Mouse (Mus musculus): ENCODE measurements at regions not wholly inside any gene's neighbourhood (a gene's known extent, or its start where the extent isn't known, plus 50 kb on each side); places are given as distances from the start of the nearest gene placed in this dataset.

GRCm38 (mm10) chr9:76734387-76734786 is 167.5 kb upstream of the Fam83b start:
- no peak overlapping the region for H3K27ac ChIP-seq
- H3K27me3 ChIP-seq (ENCODE audit: control insufficient read depth, insufficient read depth, low read length): no peaks in the 10 kb centered on the region
- H3K4me3 ChIP-seq: no peak overlapping the region
- DNase-seq: no peak
- no peaks in the 10 kb centered on the region for H3K4me1 ChIP-seq (ENCODE audit: control insufficient read depth, insufficient read depth, low read length)
- intact Hi-C loops (cut with DNase I): no loop called here
- no peaks in the 10 kb centered on the region for H3K36me3 ChIP-seq (ENCODE audit: control insufficient read depth, insufficient read depth, low read length)
- TF ChIP-seq EP300 (IDR thresholded peaks at IDR 0.05; ENCODE audit: insufficient read depth, low read depth, low read length): no peak
- no peak for TF ChIP-seq POLR2A (IDR thresholded peaks at IDR 0.05; ENCODE audit: insufficient read depth, low read depth, low read length)
- TF ChIP-seq CTCF (IDR thresholded peaks at IDR 0.05): no peak
- no peak overlapping the region for H3K9ac ChIP-seq (ENCODE audit: low read depth, low read length)
- 50% methylated on average over 1 of the region's 1 CpGs for WGBS
- H3K79me2 ChIP-seq (replicated peaks; ENCODE audit: control insufficient read depth, insufficient read depth, low read length): no peaks in the 10 kb centered on the region

- DNase-seq: no peak
- no peak overlapping the region for H3K4me3 ChIP-seq
- no peaks in the 10 kb centered on the region for H3K4me1 ChIP-seq (ENCODE audit: control insufficient read depth, insufficient read depth, low read length)
- no peak overlapping the region for H3K27ac ChIP-seq
- H3K79me2 ChIP-seq (replicated peaks; ENCODE audit: control insufficient read depth, insufficient read depth, low read length): no peaks in the 10 kb centered on the region
- TF ChIP-seq CTCF (IDR thresholded peaks at IDR 0.05): no peak
- no peak for TF ChIP-seq EP300 (IDR thresholded peaks at IDR 0.05; ENCODE audit: insufficient read depth, low read depth, low read length)
- no peak for TF ChIP-seq POLR2A (IDR thresholded peaks at IDR 0.05; ENCODE audit: insufficient read depth, low read depth, low read length)
- no peaks in the 10 kb centered on the region for H3K36me3 ChIP-seq (ENCODE audit: control insufficient read depth, insufficient read depth, low read length)
- intact Hi-C loops (cut with DNase I): no loop called here
- no peaks in the 10 kb centered on the region for H3K27me3 ChIP-seq (ENCODE audit: control insufficient read depth, insufficient read depth, low read length)
- H3K9ac ChIP-seq (ENCODE audit: low read depth, low read length): no peak overlapping the region
These were observed 166.9 kb upstream of the Fam83b start for GRCm38 (mm10) chr9:76733812-76734211.

- Histone ChIP-seq H3K79me2 (replicated peaks; ENCODE audit: control insufficient read depth, insufficient read depth, low read length) (no peaks in the 10 kb centered on the region), H3K27me3 (ENCODE audit: control insufficient read depth, insufficient read depth, low read length) (no peaks in the 10 kb centered on the region), H3K27ac (no peak overlapping the region), H3K4me1 (ENCODE audit: control insufficient read depth, insufficient read depth, low read length) (no peaks in the 10 kb centered on the region), H3K9ac (ENCODE audit: low read depth, low read length) (no peak overlapping the region), H3K36me3 (ENCODE audit: control insufficient read depth, insufficient read depth, low read length) (no peaks in the 10 kb centered on the region), H3K4me3 (no peak overlapping the region)
- intact Hi-C loops (cut with DNase I): no loop called here
- TF ChIP-seq CTCF (IDR thresholded peaks at IDR 0.05): no peak
- no peak for TF ChIP-seq EP300 (IDR thresholded peaks at IDR 0.05; ENCODE audit: insufficient read depth, low read depth, low read length)
- TF ChIP-seq POLR2A (IDR thresholded peaks at IDR 0.05; ENCODE audit: insufficient read depth, low read depth, low read length): no peak
- DNase-seq: no peak
- WGBS: 75% methylated on average over 3 of the region's 3 CpGs
These were observed 156.0 kb upstream of the Fam83b start for GRCm38 (mm10) chr9:76722881-76723280.

GRCm38 (mm10) chr9:76715852-76716251 is 148.9 kb upstream of the Fam83b start:
- intact Hi-C loops (cut with DNase I): no loop called here
- TF ChIP-seq CTCF (IDR thresholded peaks at IDR 0.05) (no peak), EP300 (IDR thresholded peaks at IDR 0.05; ENCODE audit: insufficient read depth, low read depth, low read length) (no peak), POLR2A (IDR thresholded peaks at IDR 0.05; ENCODE audit: insufficient read depth, low read depth, low read length) (no peak)
- Histone ChIP-seq H3K27me3 (ENCODE audit: control insufficient read depth, insufficient read depth, low read length) (no peaks in the 10 kb centered on the region), H3K36me3 (ENCODE audit: control insufficient read depth, insufficient read depth, low read length) (no peaks in the 10 kb centered on the region), H3K9ac (ENCODE audit: low read depth, low read length) (no peak overlapping the region), H3K4me3 (no peak overlapping the region), H3K4me1 (ENCODE audit: control insufficient read depth, insufficient read depth, low read length) (no peaks in the 10 kb centered on the region), H3K79me2 (replicated peaks; ENCODE audit: control insufficient read depth, insufficient read depth, low read length) (no peaks in the 10 kb centered on the region), H3K27ac (no peak overlapping the region)
- no peak for DNase-seq
- 53% methylated on average over 1 of the region's 1 CpGs for WGBS

GRCm38 (mm10) chr9:76706451-76706850 is 139.5 kb upstream of the Fam83b start:
- H3K27me3 ChIP-seq (ENCODE audit: control insufficient read depth, insufficient read depth, low read length): no peaks in the 10 kb centered on the region
- no peak for TF ChIP-seq CTCF (IDR thresholded peaks at IDR 0.05)
- TF ChIP-seq POLR2A (IDR thresholded peaks at IDR 0.05; ENCODE audit: insufficient read depth, low read depth, low read length): no peak
- no peak for TF ChIP-seq EP300 (IDR thresholded peaks at IDR 0.05; ENCODE audit: insufficient read depth, low read depth, low read length)
- WGBS: 54% methylated on average over 1 of the region's 1 CpGs
- intact Hi-C loops (cut with DNase I): no loop called here
- no peak for DNase-seq
- H3K9ac ChIP-seq (ENCODE audit: low read depth, low read length): no peak overlapping the region
- no peak overlapping the region for H3K4me3 ChIP-seq
- no peaks in the 10 kb centered on the region for H3K4me1 ChIP-seq (ENCODE audit: control insufficient read depth, insufficient read depth, low read length)
- H3K27ac ChIP-seq: no peak overlapping the region
- no peaks in the 10 kb centered on the region for H3K36me3 ChIP-seq (ENCODE audit: control insufficient read depth, insufficient read depth, low read length)
- H3K79me2 ChIP-seq (replicated peaks; ENCODE audit: control insufficient read depth, insufficient read depth, low read length): no peaks in the 10 kb centered on the region

GRCm38 (mm10) chr9:76705786-76706185 is 138.9 kb upstream of the Fam83b start:
- no peak for TF ChIP-seq EP300 (IDR thresholded peaks at IDR 0.05; ENCODE audit: insufficient read depth, low read depth, low read length)
- no peak for TF ChIP-seq POLR2A (IDR thresholded peaks at IDR 0.05; ENCODE audit: insufficient read depth, low read depth, low read length)
- TF ChIP-seq CTCF (IDR thresholded peaks at IDR 0.05): no peak
- WGBS: 72% methylated on average over 5 of the region's 5 CpGs
- Histone ChIP-seq H3K4me3 (no peak overlapping the region), H3K9ac (ENCODE audit: low read depth, low read length) (no peak overlapping the region), H3K79me2 (replicated peaks; ENCODE audit: control insufficient read depth, insufficient read depth, low read length) (no peaks in the 10 kb centered on the region), H3K27me3 (ENCODE audit: control insufficient read depth, insufficient read depth, low read length) (no peaks in the 10 kb centered on the region), H3K36me3 (ENCODE audit: control insufficient read depth, insufficient read depth, low read length) (no peaks in the 10 kb centered on the region), H3K27ac (no peak overlapping the region), H3K4me1 (ENCODE audit: control insufficient read depth, insufficient read depth, low read length) (no peaks in the 10 kb centered on the region)
- no peak for DNase-seq
- intact Hi-C loops (cut with DNase I): no loop called here
